Mouse (Mus musculus) C2C12 (cell line): ENCODE results near the gene Cpm. TPM values are rescaled to one million over a fixed set of nuclear protein-coding genes. Genes with fewer than 3 reads are reported as not detected.

Source experiments
- H3K27me3 ChIP-seq: one replicate; pipeline ENCODE4 v1.6.1; 2011; ENCODE audit not compliant: control insufficient read depth, insufficient read depth, insufficient read length
- H3K36me3 ChIP-seq: one replicate; pipeline ENCODE4 v1.6.1; 2011; ENCODE audit not compliant: control insufficient read depth, insufficient read depth
- H3K4me3 ChIP-seq: one replicate; pipeline ENCODE4 v1.5.1; 2011; ENCODE audit warnings: mild to moderate bottlenecking, control low read depth; ENCODE audit not compliant: poor library complexity, insufficient read depth, severe bottlenecking
- H3K79me2 ChIP-seq: one replicate; pipeline ENCODE4 v1.6.1; 2011; ENCODE audit not compliant: control insufficient read depth, insufficient read depth
- H3K79me3 ChIP-seq: one replicate; pipeline ENCODE4 v1.6.1; 2011; ENCODE audit warnings: low read depth, control low read depth
- H3ac ChIP-seq: one replicate; pipeline ENCODE3; 2011; ENCODE audit warnings: low read depth; ENCODE audit not compliant: control insufficient read depth, insufficient read length
- CEBPB ChIP-seq: IDR thresholded peaks from one replicate; pipeline ENCODE4 v1.6.1; 2011; ENCODE audit warnings: low read depth, mild to moderate bottlenecking, control low read depth, moderate library complexity
- CTCF ChIP-seq: IDR thresholded peaks from one replicate; pipeline ENCODE4 v1.5.1; 2011; ENCODE audit not compliant: control insufficient read depth, insufficient read depth, insufficient read length
- FOSL1 ChIP-seq: IDR thresholded peaks from one replicate; pipeline ENCODE4 v1.8.0; 2011; ENCODE audit warnings: mild to moderate bottlenecking, low read length; ENCODE audit not compliant: poor library complexity, insufficient read depth, severe bottlenecking
- MAX ChIP-seq: IDR thresholded peaks from one replicate; pipeline ENCODE4 v1.6.1; 2011; ENCODE audit warnings: mild to moderate bottlenecking, control low read depth
- MYOD1 ChIP-seq: IDR thresholded peaks from one replicate; pipeline ENCODE4 v1.6.1; 2011; ENCODE audit warnings: low read depth; ENCODE audit not compliant: control insufficient read depth, insufficient read length
- MYOG ChIP-seq: IDR thresholded peaks from one replicate; pipeline ENCODE4 v1.6.1; 2011; ENCODE audit not compliant: control insufficient read depth, insufficient read length; ENCODE audit errors: extremely low read depth
- USF1 ChIP-seq: IDR thresholded peaks from one replicate; pipeline ENCODE4 v1.6.1; 2011; ENCODE audit warnings: low read depth, mild to moderate bottlenecking, control low read depth, moderate library complexity
- polyA plus RNA-seq: library from polyadenylated mRNA; unstranded; fragments of >200 nt; fragmentation: generic; extraction: Trizol; gene quantifications from one replicate; pipeline ENCODE4 v1.2.1, GENCODE M21; 2012; ENCODE audit warnings: missing spikeins

Cpm gene
- polyA plus RNA-seq, 1 experiment = 0.06 TPM

DNA sequence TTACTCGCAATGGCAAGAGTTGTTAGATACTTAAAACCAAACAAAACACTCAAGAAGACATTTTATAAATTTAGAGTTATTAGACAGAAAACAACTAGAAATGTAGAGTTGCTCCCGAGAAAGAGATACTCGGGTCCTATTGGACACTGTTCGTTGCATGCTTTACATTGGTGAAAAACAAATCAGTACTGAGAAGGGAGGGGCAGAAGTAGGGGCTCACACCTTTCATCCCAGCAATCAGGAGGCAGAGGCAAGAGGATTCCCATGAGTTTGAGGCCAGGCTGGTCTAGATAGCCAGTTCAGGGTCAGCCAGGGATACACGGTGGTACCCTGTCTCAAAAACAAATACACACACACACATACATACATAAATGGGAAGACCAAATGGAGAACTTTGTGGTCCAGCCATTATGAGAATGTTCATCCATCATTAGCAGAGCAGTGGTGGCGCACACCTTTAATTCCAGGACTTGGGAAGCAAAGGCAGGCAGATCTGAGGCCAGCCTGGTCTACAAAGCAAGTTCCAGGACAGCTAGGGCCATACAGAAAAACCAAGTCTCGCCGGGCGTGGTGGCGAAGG lies 62.2 kb downstream of the Cpm start:
- no peak overlapping the region for H3ac ChIP-seq
- H3K79me3 ChIP-seq = peaks cover 15% of the 10 kb centered on the region
- H3K4me3 ChIP-seq = no peak overlapping the region
- TF ChIP-seq MYOG (no peak), USF1 (no peak), CTCF (no peak), FOSL1 (no peak), MYOD1 (no peak), CEBPB (no peak), MAX (no peak)
- H3K79me2 ChIP-seq = peaks cover 37% of the 10 kb centered on the region
- H3K27me3 ChIP-seq = no peaks in the 10 kb centered on the region
- peaks cover 80% of the 10 kb centered on the region for H3K36me3 ChIP-seq

DNA sequence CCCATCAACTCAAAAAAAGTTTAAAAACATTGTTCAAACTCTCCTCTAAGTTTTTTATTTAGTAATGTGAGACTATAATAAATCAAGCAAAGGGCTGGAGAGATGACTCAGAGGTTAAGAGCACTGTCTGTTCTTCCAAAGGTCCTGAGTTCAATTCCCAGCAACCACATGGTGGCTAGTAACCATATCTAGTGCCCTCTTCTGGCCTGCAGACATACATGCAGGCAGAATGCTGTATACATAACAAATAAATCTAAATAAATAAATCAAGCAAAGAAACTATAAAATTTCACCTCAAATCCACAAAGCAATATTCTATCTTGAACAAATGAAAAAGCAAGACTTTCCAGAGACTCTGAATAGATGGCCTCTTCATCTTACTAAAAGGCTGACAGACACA lies 62.9 kb downstream of the Cpm start:
- peaks cover 38% of the 10 kb centered on the region for H3K79me2 ChIP-seq
- peaks cover 87% of the 10 kb centered on the region for H3K36me3 ChIP-seq
- TF ChIP-seq MYOG (no peak), MAX (peak; percentile 18)
- H3K4me3 ChIP-seq = no peak overlapping the region
- H3ac ChIP-seq = no peak overlapping the region
- H3K79me3 ChIP-seq = peaks cover 15% of the 10 kb centered on the region
- no peaks in the 10 kb centered on the region for H3K27me3 ChIP-seq

DNA sequence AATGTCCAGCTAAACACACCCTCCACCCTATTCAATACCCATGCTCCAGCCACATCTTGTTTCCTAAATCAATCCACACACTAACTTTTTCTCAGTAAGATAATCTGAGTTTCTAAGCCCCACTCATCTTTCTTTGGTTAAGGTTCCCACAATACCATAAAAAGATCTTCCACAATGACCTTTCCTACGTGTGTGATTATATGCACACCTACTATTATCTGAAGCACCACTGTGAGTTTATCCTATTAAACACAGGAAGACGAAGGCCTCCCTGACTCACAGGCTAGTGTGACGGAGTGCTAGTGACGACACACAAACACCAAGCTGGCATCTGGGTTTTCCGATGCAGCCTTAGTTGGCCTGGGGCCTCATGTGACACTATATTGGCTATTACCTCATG lies 63.7 kb downstream of the Cpm start:
- Histone ChIP-seq H3ac (no peak overlapping the region), H3K36me3 (peaks cover 95% of the 10 kb centered on the region), H3K79me2 (peaks cover 46% of the 10 kb centered on the region), H3K27me3 (no peaks in the 10 kb centered on the region), H3K4me3 (no peak overlapping the region), H3K79me3 (peaks cover 19% of the 10 kb centered on the region)
- TF ChIP-seq MAX (no peak), FOSL1 (no peak), USF1 (no peak), MYOD1 (no peak), CEBPB (no peak), CTCF (no peak), MYOG (no peak)

DNA sequence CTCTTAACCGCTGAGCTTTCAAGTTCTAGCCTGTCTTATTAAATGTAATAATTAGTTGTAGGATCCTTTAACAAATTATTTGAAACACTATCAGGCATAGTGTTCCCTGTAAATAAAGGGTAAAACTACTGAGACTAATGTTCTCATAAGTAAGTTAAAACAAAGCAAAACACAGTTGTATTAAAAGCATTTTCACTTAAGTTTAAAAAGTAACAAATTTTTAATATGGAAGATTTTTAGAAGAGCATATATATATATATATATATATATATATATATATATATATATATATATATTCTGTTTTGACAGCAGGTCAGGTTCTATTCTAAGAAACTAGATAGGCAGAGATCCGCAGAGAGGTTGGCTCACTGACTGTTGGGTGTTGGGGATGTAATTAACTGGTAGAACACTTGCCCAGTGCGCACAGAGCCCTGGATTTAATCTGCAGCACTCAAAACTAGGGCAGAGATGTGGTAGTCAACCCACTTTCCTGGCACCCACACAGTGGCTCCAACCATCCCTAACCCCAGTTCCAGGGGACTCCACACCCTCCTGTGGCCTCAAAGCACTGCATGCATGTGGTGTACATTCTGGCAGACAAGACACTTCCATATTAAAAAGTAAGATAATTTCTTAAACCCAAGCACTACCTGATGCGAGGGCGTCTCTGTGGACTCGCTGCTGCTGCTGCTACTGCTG lies 65.1 kb downstream of the Cpm start:
- Histone ChIP-seq H3K79me3 (peaks cover 32% of the 10 kb centered on the region), H3ac (no peak overlapping the region), H3K36me3 (peaks cover 98% of the 10 kb centered on the region), H3K4me3 (no peak overlapping the region), H3K79me2 (peaks cover 60% of the 10 kb centered on the region), H3K27me3 (no peaks in the 10 kb centered on the region)
- TF ChIP-seq CTCF (no peak), MYOG (no peak), MAX (no peak), USF1 (no peak), FOSL1 (no peak), MYOD1 (no peak), CEBPB (no peak)

DNA sequence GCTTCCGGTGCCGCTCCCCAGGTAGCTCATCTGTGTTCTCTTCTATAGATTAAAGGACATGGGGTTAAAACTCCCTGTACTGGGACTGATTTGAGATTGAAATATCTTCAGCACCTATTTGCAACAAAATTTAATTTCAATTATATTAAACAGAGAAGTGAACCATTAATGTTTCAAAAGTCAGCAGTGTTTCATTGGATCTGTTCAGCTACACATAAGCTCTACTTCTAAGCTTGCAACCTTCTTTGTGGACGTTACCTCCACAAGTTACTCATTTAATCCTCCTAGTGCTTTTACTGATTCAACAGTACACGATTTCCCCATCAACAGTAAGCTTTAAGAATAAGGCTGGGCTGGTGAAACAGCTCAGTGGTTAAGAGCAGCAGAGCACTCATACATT lies 65.7 kb downstream of the Cpm start:
- peaks cover 34% of the 10 kb centered on the region for H3K79me3 ChIP-seq
- H3K27me3 ChIP-seq = no peaks in the 10 kb centered on the region
- no peak overlapping the region for H3ac ChIP-seq
- peaks cover 65% of the 10 kb centered on the region for H3K79me2 ChIP-seq
- no peak for TF ChIP-seq CEBPB
- TF ChIP-seq FOSL1 = no peak
- no peak for TF ChIP-seq MAX
- TF ChIP-seq USF1 = no peak
- TF ChIP-seq MYOD1 = no peak
- no peak for TF ChIP-seq MYOG
- TF ChIP-seq CTCF = no peak
- H3K36me3 ChIP-seq = peaks cover 98% of the 10 kb centered on the region
- no peak overlapping the region for H3K4me3 ChIP-seq

DNA sequence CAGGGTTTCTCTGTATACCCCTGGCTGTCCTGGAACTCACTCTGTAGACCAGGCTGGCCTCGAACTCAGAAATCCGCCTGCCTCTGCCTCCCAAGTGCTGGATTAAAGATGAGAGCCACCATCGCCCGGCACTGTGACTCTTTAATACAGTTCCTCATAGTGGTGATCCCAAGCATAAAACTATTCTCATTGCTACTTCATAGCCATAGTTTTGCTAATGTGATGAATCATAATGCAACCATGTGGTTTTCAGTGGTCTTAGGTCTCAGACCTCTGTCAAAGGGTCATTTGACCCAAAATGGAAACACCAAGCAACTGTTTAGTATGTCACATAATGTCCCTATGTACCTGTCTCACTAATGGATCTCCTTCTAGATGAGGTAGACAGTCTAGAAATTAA lies 66.3 kb downstream of the Cpm start:
- H3K79me3 ChIP-seq = peaks cover 39% of the 10 kb centered on the region
- H3K4me3 ChIP-seq = no peak overlapping the region
- H3K36me3 ChIP-seq = peaks cover 98% of the 10 kb centered on the region
- TF ChIP-seq FOSL1 = no peak
- TF ChIP-seq CTCF = no peak
- TF ChIP-seq MYOG = no peak
- TF ChIP-seq MYOD1 = no peak
- no peak for TF ChIP-seq CEBPB
- no peak for TF ChIP-seq USF1
- no peak for TF ChIP-seq MAX
- H3K79me2 ChIP-seq = peaks cover 65% of the 10 kb centered on the region
- no peak overlapping the region for H3ac ChIP-seq
- H3K27me3 ChIP-seq = no peaks in the 10 kb centered on the region
